In the genomic region with DNA sequence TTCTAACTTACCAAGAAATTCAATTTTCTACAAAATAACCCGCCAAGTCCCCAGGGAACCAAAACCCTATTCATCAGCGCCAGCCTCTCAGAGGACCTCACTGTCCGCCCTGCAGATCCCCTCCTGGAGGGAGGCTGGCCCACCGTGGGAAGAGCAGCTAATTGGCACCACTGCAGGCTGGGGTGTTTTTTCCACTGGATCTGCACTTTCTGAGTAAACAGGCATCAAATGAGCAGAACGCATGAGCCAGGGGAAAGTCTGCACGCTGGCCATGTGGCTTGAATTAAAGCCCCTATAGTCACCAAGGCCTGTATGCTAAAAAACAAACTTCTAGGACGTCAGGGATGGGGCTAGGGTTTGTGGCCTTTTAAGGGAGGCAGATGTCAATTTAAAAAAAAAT, we compare ENCODE assay signal across 12 mouse cellular contexts.
DNase-seq lines count a peak whose midpoint lies in the region; ATAC-seq lines count a peak whose summit lies in the region.
"Had no signal": no experiment of that assay in that cellular context is flagged by ENCODE, and none has a peak within 500 bp of the region (broad histone marks: within the 10 kb centered on the region; RNA-seq: fewer than 3 reads in every experiment).

No protein-coding gene starts in this region.

- ATAC-seq in midbrain, embryonic 11.5 days (ENCODE audit: low FRiP score) = no peak
- ATAC-seq in hindbrain, embryonic 12.5 days (ENCODE audit: low FRiP score) = no peak
- no peak for ATAC-seq in midbrain, embryonic 14.5 days (ENCODE audit: low FRiP score, low TSS enrichment)

- no peak overlapping the region for H3K4me2 ChIP-seq in midbrain, embryonic 11.5 days
- H3K4me2 ChIP-seq in hindbrain, embryonic 12.5 days (replicated peaks) = no peak overlapping the region
- no peak overlapping the region for H3K4me2 ChIP-seq in midbrain, embryonic 14.5 days (ENCODE audit: low read length)

- H3K27ac ChIP-seq in midbrain, embryonic 10.5 days (replicated peaks) = peak overlapping the region; percentile 34
- no peak overlapping the region for H3K27ac ChIP-seq in midbrain, embryonic 11.5 days (ENCODE audit: low read depth, low read length)
- peak overlapping the region; percentile 85 for H3K27ac ChIP-seq in hindbrain, embryonic 12.5 days
- peak overlapping the region; percentile 61; the same call in 1 of the 2 replicates for H3K27ac ChIP-seq in midbrain, embryonic 14.5 days (replicated peaks; ENCODE audit: low read depth, low read length)
- H3K27ac ChIP-seq: kidney, postnatal 0 days; left cerebral cortex, adult 2 months had no signal

- no peak overlapping the region for H3K9ac ChIP-seq in midbrain, embryonic 11.5 days (ENCODE audit: low read length)
- H3K9ac ChIP-seq in hindbrain, embryonic 12.5 days = no peak overlapping the region
- no peak overlapping the region; the same call in 1 of the 2 replicates for H3K9ac ChIP-seq in midbrain, embryonic 14.5 days (replicated peaks; ENCODE audit: low read length)

- no peaks in the 10 kb centered on the region for H3K9me3 ChIP-seq in midbrain, embryonic 10.5 days (replicated peaks)
- H3K9me3 ChIP-seq in midbrain, embryonic 11.5 days (ENCODE audit: control insufficient read depth, low read length) = no peaks in the 10 kb centered on the region
- H3K9me3 ChIP-seq in hindbrain, embryonic 12.5 days (replicated peaks) = no peaks in the 10 kb centered on the region
- no peaks in the 10 kb centered on the region for H3K9me3 ChIP-seq in midbrain, embryonic 14.5 days (ENCODE audit: control insufficient read depth, low read length)

- H3K36me3 ChIP-seq in midbrain, embryonic 10.5 days = no peaks in the 10 kb centered on the region
- H3K36me3 ChIP-seq in midbrain, embryonic 11.5 days (ENCODE audit: control insufficient read depth, insufficient read depth, low read length) = no peaks in the 10 kb centered on the region
- no peaks in the 10 kb centered on the region for H3K36me3 ChIP-seq in hindbrain, embryonic 12.5 days
- H3K36me3 ChIP-seq in midbrain, embryonic 14.5 days (ENCODE audit: control insufficient read depth, insufficient read depth, low read length) = no peaks in the 10 kb centered on the region

- H3K4me3 ChIP-seq in midbrain, embryonic 10.5 days = no peak overlapping the region
- no peak overlapping the region for H3K4me3 ChIP-seq in midbrain, embryonic 11.5 days (ENCODE audit: low read depth, low read length)
- H3K4me3 ChIP-seq in hindbrain, embryonic 12.5 days = no peak overlapping the region
- H3K4me3 ChIP-seq in midbrain, embryonic 14.5 days (replicated peaks; ENCODE audit: low read depth, low read length) = no peak overlapping the region
- H3K4me3 ChIP-seq: left cerebral cortex, adult 2 months had no signal

- WGBS in midbrain, embryonic 10.5 days = 57% methylated on average over 7 of the region's 7 CpGs
- 47% methylated on average over 7 of the region's 7 CpGs for WGBS in midbrain, embryonic 11.5 days
- WGBS in hindbrain, embryonic 12.5 days = 27% methylated on average over 7 of the region's 7 CpGs
- WGBS in midbrain, embryonic 14.5 days = 22% methylated on average over 7 of the region's 7 CpGs

- no peak for DNase-seq in midbrain, embryonic 10.5 days (ENCODE audit: low spot score)
- no peak for DNase-seq in midbrain, embryonic 11.5 days (ENCODE audit: low spot score, missing footprints)
- DNase-seq in midbrain, embryonic 14.5 days = peak; percentile 62
- DNase-seq in kidney, postnatal 4 days = no peak
- DNase-seq in adrenal gland, adult (ENCODE audit: inconsistent age in 2 of 2, low spot score in 1 of 2) = no peak
- no peak for DNase-seq in spleen, postnatal 14 days (ENCODE audit: low spot score in 2 of 2)
- DNase-seq in layer of hippocampus, adult 8-10 months (ENCODE audit: low spot score in 2 of 2) = no peak
- DNase-seq: adrenal gland, adult 2 months; B cell, adult 2 months had no signal

- H3K27me3 ChIP-seq in midbrain, embryonic 10.5 days (ENCODE audit: low read depth, poor library complexity, severe bottlenecking) = peaks cover 15% of the 10 kb centered on the region; the same call in 1 of the 2 replicates
- no peaks in the 10 kb centered on the region for H3K27me3 ChIP-seq in midbrain, embryonic 11.5 days (ENCODE audit: control insufficient read depth, insufficient read depth, low read length)
- H3K27me3 ChIP-seq in hindbrain, embryonic 12.5 days = 0 out of 2 replicates have a peak, but pooled peaks cover 4% of the 10 kb centered on the region
- H3K27me3 ChIP-seq in midbrain, embryonic 14.5 days (ENCODE audit: control insufficient read depth, insufficient read depth, low read length) = no peaks in the 10 kb centered on the region

- H3K4me1 ChIP-seq in midbrain, embryonic 10.5 days = peaks cover 42% of the 10 kb centered on the region
- H3K4me1 ChIP-seq in midbrain, embryonic 11.5 days (ENCODE audit: control insufficient read depth, insufficient read depth, low read length) = peaks cover 24% of the 10 kb centered on the region
- H3K4me1 ChIP-seq in hindbrain, embryonic 12.5 days = peaks cover 43% of the 10 kb centered on the region
- peaks cover 48% of the 10 kb centered on the region for H3K4me1 ChIP-seq in midbrain, embryonic 14.5 days (ENCODE audit: control insufficient read depth, insufficient read depth, low read length)
